Mouse (Mus musculus) bone marrow macrophage, adult 2 months (primary cell): Measurements from ENCODE around the gene Arhgap33. TPM values are rescaled to one million over a fixed set of nuclear protein-coding genes. Genes with fewer than 3 reads are reported as not detected.

ENCODE experiments used
- H3K27ac ChIP-seq: 2 replicates; pipeline ENCODE4 v1.5.1; 2012; ENCODE audit warnings: low read depth, low read length; ENCODE audit not compliant: insufficient read depth
- H3K4me1 ChIP-seq: 2 replicates; pipeline ENCODE4 v1.6.1; 2012; ENCODE audit warnings: low read length; ENCODE audit not compliant: control insufficient read depth, insufficient read depth
- H3K4me3 ChIP-seq: 2 replicates; pipeline ENCODE4 v1.5.1; 2012; ENCODE audit warnings: mild to moderate bottlenecking, low read length, moderate library complexity; ENCODE audit not compliant: insufficient read depth
- CTCF ChIP-seq: IDR thresholded peaks from 2 replicates; pipeline ENCODE4 v1.5.1; 2012; ENCODE audit warnings: low read depth, mild to moderate bottlenecking, low read length, moderate library complexity
- POLR2A ChIP-seq: IDR thresholded peaks from 2 replicates; pipeline ENCODE4 v1.6.1; 2012; ENCODE audit warnings: mild to moderate bottlenecking, low read depth, low read length, borderline replicate concordance
- polyA plus RNA-seq: library from polyadenylated mRNA; stranded (reverse); fragments of >200 nt; gene quantifications from 2 replicates; pipeline ENCODE4 v1.2.4, GENCODE M21; 2012; ENCODE audit not compliant: missing spikeins, insufficient read depth, insufficient read length

Arhgap33 gene
- polyA plus RNA-seq, 1 experiment, result 8.4 TPM

DNA sequence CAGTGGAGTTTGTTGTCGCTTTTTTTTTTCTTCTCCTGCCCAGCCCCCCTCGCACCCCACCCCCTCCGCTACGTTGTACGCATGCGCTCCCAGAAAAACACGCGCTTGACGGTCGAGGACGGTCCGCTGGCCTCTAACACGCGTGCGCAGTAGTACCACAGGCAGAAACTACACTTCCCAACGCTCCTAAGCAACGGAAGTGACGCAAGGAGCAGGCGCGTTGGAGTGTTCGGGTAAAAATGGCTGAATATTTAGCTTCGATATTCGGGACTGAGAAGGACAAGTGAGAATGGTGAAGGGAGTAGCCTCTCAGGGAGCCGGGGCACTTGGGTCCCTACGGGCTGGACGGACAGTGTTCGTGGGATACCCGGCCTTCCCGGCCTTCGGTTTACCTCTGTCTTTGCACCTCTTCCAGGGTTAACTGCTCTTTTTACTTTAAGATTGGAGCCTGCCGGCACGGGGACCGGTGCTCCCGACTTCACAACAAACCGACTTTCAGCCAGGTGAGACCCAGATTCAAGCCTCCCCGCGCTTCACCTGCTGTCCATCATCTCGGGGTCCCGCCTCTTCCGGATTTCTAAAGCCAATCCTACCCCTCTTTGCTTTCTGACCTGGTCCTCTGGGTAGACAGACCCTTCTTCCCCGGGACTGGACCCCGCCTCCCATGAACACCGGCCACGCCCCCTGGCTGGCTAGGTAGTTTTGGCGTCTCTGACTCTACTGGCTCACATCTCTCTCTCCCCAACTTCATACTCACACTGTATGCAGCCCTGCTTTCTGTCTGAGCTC lies 28.5 kb upstream of the Arhgap33 start, which contains the start of the genes U2af1l4, Gm49396 and Psenen:
Gene U2af1l4 (plus strand): TSS at position 185 of the 789 bp plus-strand sequence.
Gene Gm49396 (plus strand): TSS at position 228 of the 789 bp plus-strand sequence.
Gene Psenen (minus strand): TSS at position 511 of the 789 bp plus-strand sequence.
- Histone ChIP-seq H3K27ac (peak within 1 kb of the TSS; percentile 69), H3K4me1 (peaks cover 12% of the 10 kb centered on the region), H3K4me3 (peak within 1 kb of the TSS; percentile 69)
- TF ChIP-seq POLR2A, result no peak
- no peak for TF ChIP-seq CTCF

DNA sequence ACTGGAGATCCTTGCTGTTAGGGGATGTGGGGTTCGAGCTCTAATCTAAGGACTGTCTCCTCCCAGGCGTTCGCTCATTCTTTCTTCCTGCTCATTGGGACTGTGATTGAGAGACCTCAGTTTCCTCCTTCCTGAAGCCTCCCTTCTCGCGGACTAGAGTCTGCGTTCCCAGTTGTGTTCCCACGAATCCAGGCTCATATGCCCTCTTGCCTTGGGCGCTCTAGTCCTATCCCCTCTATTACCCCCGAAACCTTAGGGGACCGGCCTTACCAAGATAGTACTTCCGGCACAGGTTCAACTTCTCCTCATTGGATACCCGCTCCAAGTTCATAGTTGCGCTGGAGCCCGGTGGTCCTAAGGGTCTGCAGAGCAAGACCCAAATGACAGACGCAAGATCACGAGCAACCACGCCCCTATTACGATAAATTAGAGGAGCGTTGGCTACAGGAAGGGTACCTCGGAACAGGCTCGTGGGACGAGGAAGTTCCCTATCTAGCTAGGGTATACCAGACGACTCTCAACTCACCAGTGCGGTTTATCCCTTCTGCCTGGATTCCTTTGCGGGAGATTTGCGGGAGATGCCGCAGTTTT lies 27.8 kb upstream of the Arhgap33 start:
- Histone ChIP-seq H3K4me1 (peaks cover 15% of the 10 kb centered on the region), H3K27ac (peak overlapping the region; percentile 62), H3K4me3 (peak overlapping the region; percentile 67)
- TF ChIP-seq POLR2A, result no peak
- no peak for TF ChIP-seq CTCF

DNA sequence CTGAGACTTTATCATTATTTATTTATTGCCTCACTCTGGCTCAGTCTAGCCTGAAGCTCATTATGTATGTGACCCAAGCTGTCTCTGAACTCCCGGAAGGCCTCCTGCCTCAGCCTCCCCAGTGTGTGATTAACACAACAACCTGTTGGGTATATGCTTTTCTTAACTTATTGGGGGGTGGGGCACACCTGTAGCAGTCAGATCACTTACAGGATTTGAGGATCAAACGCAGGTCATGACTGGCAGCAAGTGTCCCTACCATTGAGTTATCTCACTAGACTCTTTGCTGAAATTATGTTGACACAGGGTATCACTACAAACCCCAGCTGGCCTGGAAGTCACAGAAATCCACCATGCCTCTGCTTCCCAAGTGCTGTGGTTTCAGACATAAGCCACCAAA lies 25.4 kb upstream of the Arhgap33 start:
- Histone ChIP-seq H3K4me1 (peaks cover 15% of the 10 kb centered on the region), H3K4me3 (no peak overlapping the region), H3K27ac (no peak overlapping the region)
- TF ChIP-seq CTCF (no peak), POLR2A (no peak)

DNA sequence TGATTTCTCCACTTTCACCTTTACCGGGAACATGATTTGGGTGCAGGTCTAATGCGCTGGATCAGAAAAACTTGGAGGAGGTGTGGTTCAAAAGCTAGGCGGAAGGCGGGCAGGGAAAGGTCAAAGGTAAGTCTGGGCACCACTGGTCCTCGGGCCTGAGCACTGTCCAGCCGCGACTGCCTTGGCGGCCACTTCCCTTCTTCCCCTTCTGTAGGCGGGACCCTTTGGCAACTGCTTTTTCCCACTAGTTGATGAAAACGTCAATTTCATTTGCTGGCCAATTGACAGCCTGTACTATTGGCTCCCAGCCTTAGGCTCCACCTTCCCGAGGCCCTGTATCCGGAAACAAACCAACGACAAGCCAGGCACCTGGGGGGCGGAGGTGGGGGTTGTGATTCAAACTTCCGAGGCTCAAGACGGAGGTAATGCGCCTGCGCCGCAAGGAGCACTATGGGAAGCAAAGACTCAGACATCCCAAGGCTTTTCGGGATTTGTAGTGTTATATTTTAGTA lies 24.6 kb upstream of the Arhgap33 start, which contains the start of gene Lin37:
Gene Lin37 (minus strand): TSS at position 396 of the 512 bp plus-strand sequence.
- H3K27ac ChIP-seq, result peak within 1 kb of the TSS; percentile 67
- no peak for TF ChIP-seq CTCF
- no peak for TF ChIP-seq POLR2A
- peaks cover 15% of the 10 kb centered on the region for H3K4me1 ChIP-seq
- peak within 1 kb of the TSS; percentile 86 for H3K4me3 ChIP-seq

DNA sequence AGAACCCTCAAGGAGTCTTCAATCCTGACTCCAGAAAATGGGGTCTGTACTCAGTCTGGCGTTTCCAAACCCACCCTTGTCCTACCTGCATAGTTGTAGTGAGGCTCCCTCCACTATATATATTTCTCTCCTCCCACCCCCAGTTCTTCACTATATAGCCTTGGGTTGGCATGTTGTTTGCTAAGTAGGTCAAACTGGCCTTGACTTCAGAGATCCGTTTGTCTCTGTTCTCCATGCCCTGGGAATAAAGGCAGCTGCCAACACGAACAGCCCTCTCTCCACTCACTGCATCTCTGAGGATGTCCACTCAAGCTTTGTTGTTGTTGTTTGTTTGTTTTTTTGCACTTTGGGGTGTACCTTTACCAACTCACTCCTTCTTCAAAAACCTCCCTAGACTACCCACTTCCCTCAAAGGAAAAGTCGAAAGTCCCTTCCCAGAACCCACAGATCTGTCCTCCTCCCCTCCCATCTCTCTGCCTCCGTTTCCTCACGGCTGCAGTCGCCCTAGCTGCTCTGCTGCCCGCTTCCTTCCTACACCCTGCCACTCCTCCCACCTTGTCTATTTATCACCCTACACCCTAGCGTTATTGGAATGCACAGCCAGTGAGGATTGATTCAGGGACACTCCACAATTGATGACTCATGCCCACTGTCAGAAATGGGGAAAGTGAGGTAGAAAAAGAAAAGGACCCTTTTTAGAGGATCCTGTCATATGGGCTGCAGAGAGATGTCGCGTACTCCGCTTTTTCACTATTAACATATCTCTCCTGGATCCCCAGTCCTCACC lies 24.0 kb upstream of the Arhgap33 start:
- H3K4me1 ChIP-seq, result peaks cover 12% of the 10 kb centered on the region
- TF ChIP-seq POLR2A, result no peak
- no peak for TF ChIP-seq CTCF

DNA sequence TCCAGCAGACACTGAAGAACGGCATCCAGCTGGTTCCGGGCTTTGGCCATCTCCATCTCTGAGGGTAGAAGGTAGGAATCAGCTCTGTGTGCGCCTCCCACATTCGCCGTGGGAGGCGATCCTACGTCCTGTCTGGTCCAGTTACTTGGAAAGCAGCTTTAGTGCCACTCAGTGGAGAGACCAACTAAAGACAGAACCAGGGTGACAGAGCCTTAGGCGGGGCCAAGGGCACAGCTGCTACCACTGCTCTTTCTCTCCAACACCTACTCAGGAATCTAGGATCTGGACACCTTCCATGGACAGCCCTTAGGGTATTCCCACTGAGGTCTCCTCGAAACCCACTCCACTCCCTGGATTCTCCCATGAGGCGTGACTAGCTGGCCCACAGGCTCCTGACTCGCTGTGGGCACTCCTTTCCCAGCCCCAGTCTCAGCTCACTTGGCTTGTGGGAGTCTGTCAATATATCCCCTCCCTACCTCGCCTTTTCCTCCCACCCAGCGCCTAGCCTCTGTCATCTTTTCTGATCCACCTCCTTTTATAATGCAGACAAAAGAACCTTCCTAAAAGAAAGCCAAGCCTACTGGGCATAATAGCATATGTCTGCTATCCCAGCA lies 23.1 kb upstream of the Arhgap33 start:
- H3K27ac ChIP-seq, result no peak overlapping the region
- peak overlapping the region; percentile 86 for H3K4me3 ChIP-seq
- no peak for TF ChIP-seq POLR2A
- no peak for TF ChIP-seq CTCF
- peaks cover 17% of the 10 kb centered on the region for H3K4me1 ChIP-seq

More for the DNA sequence above, 24.0 kb upstream of the Arhgap33 start:
- Histone ChIP-seq H3K4me3 (peak overlapping the region; percentile 86), H3K27ac (peak overlapping the region; percentile 67)

DNA sequence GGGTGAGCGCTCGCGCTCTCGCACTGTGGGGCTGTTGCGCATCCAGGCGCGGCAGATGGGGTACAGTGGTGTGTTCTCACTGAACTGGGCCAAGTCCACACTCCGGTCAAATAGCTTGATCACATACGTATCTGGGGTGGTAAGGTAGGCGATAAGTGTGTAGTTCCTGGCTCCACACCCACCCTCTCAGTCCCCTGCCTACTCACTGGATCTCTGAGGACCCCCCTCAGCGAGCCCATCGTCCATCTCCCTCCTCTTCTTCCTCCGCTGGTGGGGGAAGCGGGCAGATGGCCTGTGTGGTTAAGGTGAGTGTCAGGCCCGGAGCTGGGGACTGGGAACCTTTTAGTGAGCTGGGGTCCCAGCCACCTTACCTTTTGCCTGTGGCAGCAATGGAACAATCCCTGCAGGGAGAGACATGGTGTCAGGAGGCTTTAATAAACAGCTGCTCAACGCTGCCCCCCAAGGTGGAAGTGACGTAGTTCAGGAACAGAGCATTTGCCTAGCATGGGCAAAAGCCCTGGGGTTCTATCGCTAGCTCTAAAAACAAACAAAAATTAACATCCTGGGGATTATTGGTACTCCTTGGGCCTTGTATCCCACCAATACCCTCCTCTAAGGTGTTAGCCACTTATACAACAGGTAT lies 22.2 kb upstream of the Arhgap33 start:
- Histone ChIP-seq H3K4me1 (peaks cover 17% of the 10 kb centered on the region), H3K4me3 (no peak overlapping the region), H3K27ac (no peak overlapping the region)
- TF ChIP-seq CTCF, result no peak
- TF ChIP-seq POLR2A, result no peak

DNA sequence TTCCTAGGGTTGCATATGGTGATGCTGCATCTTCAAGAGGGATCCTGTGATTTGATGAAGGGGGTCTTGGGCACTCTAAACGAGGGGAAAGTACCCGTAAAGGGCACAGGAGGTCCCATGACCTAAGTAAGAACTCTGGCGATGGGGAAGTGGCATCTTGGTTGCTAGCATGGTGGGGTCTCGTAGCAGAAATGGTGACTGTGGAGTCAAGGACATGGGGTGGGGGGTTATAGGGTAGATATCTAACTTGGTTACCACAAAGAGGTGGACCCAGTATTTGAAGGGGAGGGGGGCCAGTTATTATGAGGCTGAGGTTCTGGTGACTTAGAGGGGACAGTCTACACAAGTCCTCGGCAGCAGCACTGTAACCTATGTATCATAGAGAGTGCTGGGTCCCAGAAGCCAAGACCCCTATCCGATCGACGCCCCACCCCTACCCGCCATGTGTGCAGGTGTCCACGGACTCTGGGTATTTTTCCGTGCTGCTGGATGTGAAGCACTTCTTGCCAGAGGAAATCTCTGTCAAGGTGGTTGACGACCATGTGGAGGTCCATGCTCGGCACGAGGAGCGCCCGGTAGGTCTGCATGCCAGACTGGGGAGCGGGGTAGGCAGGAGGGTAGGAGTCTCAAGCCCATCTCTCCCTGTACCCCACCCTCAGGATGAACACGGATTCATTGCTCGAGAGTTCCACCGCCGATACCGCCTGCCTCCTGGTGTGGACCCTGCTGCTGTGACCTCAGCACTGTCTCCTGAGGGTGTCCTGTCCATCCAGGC lies 19.1 kb upstream of the Arhgap33 start:
- peaks cover 11% of the 10 kb centered on the region for H3K4me1 ChIP-seq
- H3K4me3 ChIP-seq, result no peak overlapping the region
- TF ChIP-seq CTCF (no peak), POLR2A (no peak)
- no peak overlapping the region for H3K27ac ChIP-seq
